Mouse (Mus musculus) intestine, embryonic 14.5 days (tissue): ENCODE data around the gene Trpc7. TPM values are rescaled to one million over a fixed set of nuclear protein-coding genes. Genes with fewer than 3 reads are reported as not detected.
A peak's percentile ranks its signal among the peaks of the same experiment; 100 is the strongest.

Experiments used
- ATAC-seq: fragments of 200-750 bp; cut with Nextera tagmentation; replicated peaks from 2 replicates; pipeline ENCODE4 v1.8.0; 2017; ENCODE audit warnings: low read depth, moderate number of reproducible peaks, moderate TSS enrichment, moderate library complexity; ENCODE audit not compliant: low FRiP score, low TSS enrichment
- DNase-seq: peaks from one replicate; pipeline ENCODE4 v3.0.0-alpha.2; 2018; ENCODE audit warnings: low spot score
- H3K27ac ChIP-seq: fragments of 300-500 bp; sonication (generic); 2 replicates; pipeline ENCODE4 v1.5.1; 2014; ENCODE audit warnings: low read depth, mild to moderate bottlenecking, control low read depth
- H3K27me3 ChIP-seq: fragments of 300-500 bp; sonication (generic); replicated peaks from 2 replicates; pipeline ENCODE4 v1.6.1; 2014; ENCODE audit warnings: low read length, control low read depth; ENCODE audit not compliant: control insufficient read depth, insufficient read depth
- H3K36me3 ChIP-seq: fragments of 300-500 bp; sonication (generic); 2 replicates; pipeline ENCODE4 v1.6.1; 2014; ENCODE audit warnings: low read length, control low read depth; ENCODE audit not compliant: control insufficient read depth, insufficient read depth
- H3K4me1 ChIP-seq: fragments of 300-500 bp; sonication (generic); replicated peaks from 2 replicates; pipeline ENCODE4 v1.6.1; 2014; ENCODE audit warnings: low read length, control low read depth, mixed read lengths; ENCODE audit not compliant: control insufficient read depth, insufficient read depth
- H3K4me2 ChIP-seq: fragments of 300-500 bp; sonication (generic); 2 replicates; pipeline ENCODE4 v1.6.1; 2014; ENCODE audit warnings: low read length
- H3K4me3 ChIP-seq: fragments of 300-500 bp; sonication (generic); 2 replicates; pipeline ENCODE4 v1.5.1; 2014; ENCODE audit warnings: low read depth, low read length, control low read depth, mixed read lengths
- H3K9ac ChIP-seq: fragments of 300-500 bp; sonication (generic); 2 replicates; pipeline ENCODE4 v1.6.1; 2014; ENCODE audit warnings: mild to moderate bottlenecking, low read length
- H3K9me3 ChIP-seq: fragments of 300-500 bp; sonication (generic); 2 replicates; pipeline ENCODE4 v1.6.1; 2016; ENCODE audit warnings: low read length, control low read depth; ENCODE audit not compliant: control insufficient read depth
- WGBS: fragments of 180-500 bp; shearing (Covaris S2); extraction: QIAGEN DNeasy Blood & Tissue Kit; methylation state at CpG from one replicate; pipeline ENCODE4 v1.1.7; 2014; 5-methylcytosine and 5-hydroxymethylcytosine counted together
- polyA plus RNA-seq: library from polyadenylated mRNA; unstranded; fragments of >200 nt; fragmentation: Nextera tagmentation; extraction: Ambion mirVana; gene quantifications from 2 replicates; pipeline ENCODE4 v1.2.1, GENCODE M21; 2014

Trpc7 gene
- polyA plus RNA-seq, 1 experiment from 2014 or later, result not detected

DNA sequence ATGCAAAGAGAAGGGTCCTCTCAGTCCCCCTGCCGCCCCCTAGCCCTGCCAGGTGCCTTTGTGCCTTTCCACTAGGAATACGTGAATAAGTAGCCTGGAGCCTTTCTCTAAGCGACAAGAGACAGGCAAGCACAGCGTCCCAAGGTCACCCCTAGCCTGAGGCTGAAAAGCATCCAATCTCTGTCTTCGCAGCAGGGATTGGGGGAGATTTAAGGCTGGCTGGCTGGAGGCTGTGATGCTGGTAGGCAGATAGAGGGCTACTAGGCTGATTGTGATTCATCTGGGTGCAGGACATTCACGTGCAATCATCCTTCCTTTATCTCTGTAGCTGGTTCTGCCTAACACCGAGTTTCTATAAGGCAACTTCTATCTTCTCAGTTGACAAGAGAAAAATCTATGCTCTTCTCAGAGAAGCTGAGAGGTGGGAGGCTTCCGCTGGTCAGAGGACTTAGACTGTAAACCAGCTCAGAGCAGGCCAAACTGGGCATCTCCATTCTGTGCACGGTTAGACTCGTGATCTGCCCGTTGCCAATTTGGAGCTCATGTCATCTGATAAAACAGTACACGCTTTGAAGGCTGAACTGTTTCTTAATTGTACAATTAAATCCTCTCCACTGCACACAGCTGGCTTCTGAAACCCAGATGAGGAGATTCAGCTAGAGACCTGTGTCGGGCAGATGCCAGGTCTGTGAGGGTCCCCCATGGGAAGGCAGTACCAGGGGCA is 114.9 kb downstream of the Trpc7 start:
- no peak overlapping the region for H3K27ac ChIP-seq
- H3K9me3 ChIP-seq, result no peaks in the 10 kb centered on the region
- H3K36me3 ChIP-seq, result no peaks in the 10 kb centered on the region
- H3K4me3 ChIP-seq, result no peak overlapping the region
- no peak overlapping the region for H3K4me2 ChIP-seq
- DNase-seq (no peak), ATAC-seq (no peak)
- no peaks in the 10 kb centered on the region for H3K27me3 ChIP-seq
- H3K9ac ChIP-seq, result no peak overlapping the region
- no peaks in the 10 kb centered on the region for H3K4me1 ChIP-seq
- 65% methylated on average over 13 of the region's 13 CpGs for WGBS

DNA sequence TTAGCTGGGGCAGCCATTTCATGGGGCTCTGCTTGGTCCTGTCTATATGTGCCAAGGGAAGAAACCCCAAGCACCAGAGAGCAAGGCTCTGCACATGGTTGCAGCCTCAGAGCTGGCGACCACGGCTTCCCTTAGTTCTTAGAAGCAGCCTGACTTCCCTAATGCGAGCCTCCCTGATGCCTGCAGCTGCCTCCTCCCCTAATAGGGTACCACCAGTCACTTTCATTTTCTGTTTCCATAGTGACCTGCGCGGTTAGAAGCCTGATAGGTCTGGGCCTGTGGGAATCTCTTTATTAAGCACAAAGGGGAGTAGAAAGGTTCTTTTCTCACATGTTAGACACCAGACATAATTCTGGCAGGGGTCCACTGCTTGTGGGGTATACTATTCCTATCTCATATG is 121.5 kb downstream of the Trpc7 start:
- 52% methylated on average over 5 of the region's 5 CpGs for WGBS
- Histone ChIP-seq H3K36me3 (no peaks in the 10 kb centered on the region), H3K9me3 (no peaks in the 10 kb centered on the region), H3K4me1 (peaks cover 4% of the 10 kb centered on the region), H3K4me3 (no peak overlapping the region), H3K27ac (no peak overlapping the region), H3K4me2 (no peak overlapping the region), H3K9ac (no peak overlapping the region), H3K27me3 (no peaks in the 10 kb centered on the region)
- ATAC-seq (0 out of 2 replicates have a peak, but pooled peaks have one; percentile 22), DNase-seq (no peak)

DNA sequence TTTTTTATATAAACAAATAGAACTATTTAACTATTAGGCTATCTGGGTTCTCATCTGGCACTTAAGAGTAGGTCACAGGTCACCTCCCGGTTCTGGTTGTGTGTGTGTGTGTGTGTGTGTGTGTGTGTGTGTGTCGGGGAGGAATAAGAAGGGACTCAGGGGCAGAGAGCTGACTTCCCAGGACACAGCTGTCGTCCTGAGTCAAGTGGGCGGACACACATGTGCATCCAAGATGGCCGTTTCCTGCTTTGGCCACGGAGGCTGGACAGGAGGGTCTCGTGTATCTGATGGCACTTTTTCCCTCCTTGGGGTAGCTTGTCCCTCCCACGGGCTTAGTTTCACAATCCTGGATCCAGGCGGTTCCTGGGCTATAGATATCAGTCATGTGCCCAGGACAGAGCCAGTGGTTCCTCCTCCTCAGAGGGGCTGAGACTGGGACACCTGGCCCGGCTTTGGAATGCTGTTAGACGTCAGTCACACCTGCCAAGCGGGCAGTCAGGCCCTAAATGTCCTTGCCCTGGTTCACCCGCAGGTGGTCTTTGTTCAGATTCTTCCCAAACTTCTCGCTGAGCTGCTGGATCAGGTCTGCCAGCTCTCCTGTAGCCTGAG is 122.4 kb downstream of the Trpc7 start:
- no peak overlapping the region for H3K27ac ChIP-seq
- H3K9ac ChIP-seq, result no peak overlapping the region
- DNase-seq (no peak), ATAC-seq (no peak)
- H3K9me3 ChIP-seq, result no peaks in the 10 kb centered on the region
- peaks cover 4% of the 10 kb centered on the region for H3K4me1 ChIP-seq
- H3K27me3 ChIP-seq, result no peaks in the 10 kb centered on the region
- H3K4me2 ChIP-seq, result no peak overlapping the region
- no peaks in the 10 kb centered on the region for H3K36me3 ChIP-seq
- no peak overlapping the region for H3K4me3 ChIP-seq
- WGBS, result 48% methylated on average over 14 of the region's 14 CpGs

DNA sequence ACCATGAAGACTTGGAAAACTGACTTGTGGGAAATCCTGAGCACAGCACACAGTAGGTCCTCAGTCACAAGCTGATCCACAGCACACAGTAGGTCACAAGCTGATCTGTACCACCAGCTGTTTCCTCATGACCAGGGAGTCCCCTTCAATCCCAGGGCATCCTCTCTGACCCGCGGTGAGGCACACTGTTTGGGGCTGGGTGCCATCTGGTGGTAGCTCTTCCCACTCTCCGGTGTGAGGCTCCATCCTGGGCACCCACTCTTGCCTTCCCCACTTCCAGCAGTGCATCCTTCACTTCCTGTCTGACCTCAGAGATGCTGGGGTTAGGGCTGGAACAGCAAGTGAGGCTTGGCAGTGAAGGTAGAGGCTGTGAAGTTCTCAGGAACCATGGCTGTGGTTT is 123.2 kb downstream of the Trpc7 start:
- H3K9me3 ChIP-seq, result no peaks in the 10 kb centered on the region
- no peak overlapping the region for H3K4me2 ChIP-seq
- no peaks in the 10 kb centered on the region for H3K27me3 ChIP-seq
- H3K4me3 ChIP-seq, result no peak overlapping the region
- no peak for ATAC-seq
- H3K36me3 ChIP-seq, result no peaks in the 10 kb centered on the region
- WGBS, result 44% methylated on average over 3 of the region's 3 CpGs
- no peak overlapping the region for H3K9ac ChIP-seq
- H3K4me1 ChIP-seq, result peaks cover 4% of the 10 kb centered on the region
- no peak overlapping the region for H3K27ac ChIP-seq
- no peak for DNase-seq

DNA sequence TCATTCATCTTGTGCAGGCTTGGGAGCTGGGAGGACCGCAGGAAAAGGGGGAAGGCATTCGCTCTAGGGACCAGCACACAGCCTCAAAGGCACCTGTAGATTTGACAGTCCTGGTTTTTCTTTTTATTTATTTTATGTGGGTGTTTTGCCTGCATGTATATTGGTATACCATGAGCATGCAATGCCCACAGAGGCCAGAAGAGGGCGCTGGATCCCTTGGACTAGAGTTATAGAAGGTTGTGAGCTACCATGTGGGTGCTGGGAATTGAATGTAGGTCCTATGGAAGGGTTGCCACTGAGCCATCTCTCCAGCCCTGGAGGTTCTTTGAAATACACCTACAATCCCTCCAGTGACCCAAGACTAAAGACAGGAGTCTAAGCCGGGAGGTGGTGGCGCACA is 125.0 kb downstream of the Trpc7 start:
- Histone ChIP-seq H3K4me1 (peaks cover 4% of the 10 kb centered on the region), H3K27me3 (no peaks in the 10 kb centered on the region), H3K4me2 (no peak overlapping the region), H3K9ac (no peak overlapping the region), H3K4me3 (no peak overlapping the region), H3K9me3 (no peaks in the 10 kb centered on the region), H3K36me3 (no peaks in the 10 kb centered on the region), H3K27ac (no peak overlapping the region)
- WGBS, result 67% methylated on average over 5 of the region's 5 CpGs
- no peak for DNase-seq
- no peak for ATAC-seq

DNA sequence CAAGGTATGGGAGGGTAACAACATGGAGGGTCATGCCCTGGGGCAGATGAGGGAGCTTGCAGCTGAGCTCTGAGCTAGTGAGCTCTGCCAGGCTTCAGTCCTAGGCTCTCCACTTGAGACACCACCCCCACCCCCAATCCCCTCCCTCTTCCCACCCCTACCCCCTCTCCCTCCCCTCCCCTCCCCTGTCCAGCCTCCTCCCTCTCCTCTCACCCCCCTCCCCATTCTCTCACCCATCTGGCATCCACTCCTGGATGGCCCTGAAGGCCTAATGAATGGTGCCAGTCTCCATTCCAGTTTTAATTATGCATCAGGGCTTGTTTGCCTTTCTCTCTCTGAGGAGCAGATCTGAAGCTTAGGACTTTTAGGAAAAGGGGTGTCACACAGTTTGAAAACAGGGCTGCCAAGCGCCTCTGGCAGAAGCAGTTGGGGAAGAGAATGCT is 125.6 kb downstream of the Trpc7 start:
- DNase-seq (no peak), ATAC-seq (no peak)
- H3K36me3 ChIP-seq, result no peaks in the 10 kb centered on the region
- H3K4me2 ChIP-seq, result no peak overlapping the region
- WGBS, result 65% methylated on average over 1 of the region's 1 CpGs
- H3K4me1 ChIP-seq, result peaks cover 10% of the 10 kb centered on the region
- H3K27ac ChIP-seq, result no peak overlapping the region
- no peak overlapping the region for H3K9ac ChIP-seq
- H3K27me3 ChIP-seq, result no peaks in the 10 kb centered on the region
- H3K9me3 ChIP-seq, result no peaks in the 10 kb centered on the region
- H3K4me3 ChIP-seq, result no peak overlapping the region

DNA sequence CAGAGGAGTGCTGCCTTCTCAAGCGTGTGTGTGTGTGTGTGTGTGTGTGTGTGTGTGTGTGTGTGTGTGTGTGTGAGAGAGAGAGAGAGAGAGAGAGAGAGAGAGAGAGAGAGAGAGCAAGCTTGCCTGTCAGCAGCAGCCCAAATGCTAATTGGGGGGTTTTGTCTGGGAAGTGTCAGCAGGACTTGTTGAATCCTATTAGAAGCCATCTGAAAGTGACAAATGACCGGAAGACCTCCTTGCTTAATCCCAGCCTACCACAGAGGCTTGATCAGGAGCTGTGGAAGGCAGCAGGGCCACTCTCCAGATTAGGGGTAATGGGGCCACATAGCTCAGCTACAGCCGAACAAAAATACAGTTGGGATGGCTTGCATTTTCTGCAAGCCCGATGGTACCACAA is 126.4 kb downstream of the Trpc7 start:
- peaks cover 15% of the 10 kb centered on the region for H3K4me1 ChIP-seq
- no peak for DNase-seq
- no peaks in the 10 kb centered on the region for H3K27me3 ChIP-seq
- H3K4me2 ChIP-seq, result no peak overlapping the region
- no peak overlapping the region for H3K27ac ChIP-seq
- no peak overlapping the region for H3K4me3 ChIP-seq
- WGBS, result 27% methylated on average over 4 of the region's 4 CpGs
- ATAC-seq, result no peak
- no peaks in the 10 kb centered on the region for H3K36me3 ChIP-seq
- H3K9ac ChIP-seq, result no peak overlapping the region
- no peaks in the 10 kb centered on the region for H3K9me3 ChIP-seq

DNA sequence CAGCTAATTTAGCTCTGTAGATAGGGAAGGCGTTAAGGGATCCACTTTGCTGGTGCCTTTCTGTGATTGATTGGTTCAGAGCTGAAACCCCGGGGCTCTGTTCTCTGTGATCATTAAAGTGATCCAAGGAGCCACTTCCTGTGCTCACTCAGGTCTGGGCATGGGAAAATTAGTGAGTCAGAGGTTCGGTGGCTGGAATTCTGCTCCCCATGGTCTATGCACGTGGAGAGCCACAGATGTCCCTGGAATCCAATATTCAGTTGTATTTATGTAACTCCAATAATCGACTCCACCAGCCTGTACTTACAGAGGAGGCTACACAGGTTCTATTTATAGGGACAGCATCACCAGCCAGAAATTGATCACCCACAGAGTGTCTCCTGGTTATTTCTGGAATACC is 129.6 kb downstream of the Trpc7 start:
- DNase-seq (no peak), ATAC-seq (no peak)
- Histone ChIP-seq H3K4me3 (no peak overlapping the region), H3K4me2 (no peak overlapping the region), H3K4me1 (peaks cover 15% of the 10 kb centered on the region), H3K27ac (no peak overlapping the region), H3K9me3 (no peaks in the 10 kb centered on the region), H3K36me3 (no peaks in the 10 kb centered on the region), H3K9ac (no peak overlapping the region), H3K27me3 (no peaks in the 10 kb centered on the region)
- 34% methylated on average over 5 of the region's 5 CpGs for WGBS
